Mouse (Mus musculus) kidney, postnatal 0 days (tissue): Measurements from ENCODE around the gene Zfhx2. TPM values are rescaled to one million over a fixed set of nuclear protein-coding genes. Genes with fewer than 3 reads are reported as not detected.

Experiments used
- ATAC-seq: fragments of 200-750 bp; cut with Nextera tagmentation; replicated peaks from 2 replicates; pipeline ENCODE4 v1.8.0; 2017; ENCODE audit warnings: low read depth, moderate number of reproducible peaks, moderate TSS enrichment, moderate library complexity; ENCODE audit not compliant: low FRiP score
- DNase-seq: peaks from one replicate; pipeline ENCODE4 v3.0.0-alpha.2; 2016; ENCODE audit warnings: low spot score
- H3K27ac ChIP-seq: fragments of 300-500 bp; sonication (generic); 2 replicates; pipeline ENCODE4 v1.5.1; 2014; ENCODE audit warnings: mild to moderate bottlenecking
- H3K27me3 ChIP-seq: fragments of 300-500 bp; sonication (generic); 2 replicates; pipeline ENCODE4 v1.6.1; 2014; ENCODE audit warnings: low read length, mixed read lengths; ENCODE audit not compliant: insufficient read depth
- H3K36me3 ChIP-seq: fragments of 300-500 bp; sonication (generic); 2 replicates; pipeline ENCODE4 v1.6.1; 2014; ENCODE audit warnings: low read length, mixed read lengths; ENCODE audit not compliant: insufficient read depth
- H3K4me1 ChIP-seq: fragments of 300-500 bp; sonication (generic); replicated peaks from 2 replicates; pipeline ENCODE4 v1.6.1; 2014; ENCODE audit warnings: antibody characterized with exemption, low read length, mixed read lengths; ENCODE audit not compliant: insufficient read depth
- H3K4me2 ChIP-seq: fragments of 300-500 bp; sonication (generic); 2 replicates; pipeline ENCODE4 v1.6.1; 2014; ENCODE audit warnings: mild to moderate bottlenecking, low read length, moderate library complexity, mixed read lengths
- H3K4me3 ChIP-seq: fragments of 300-500 bp; sonication (generic); replicated peaks from 2 replicates; pipeline ENCODE4 v1.5.1; 2014; ENCODE audit warnings: low read depth, low read length
- H3K9ac ChIP-seq: fragments of 300-500 bp; sonication (generic); 2 replicates; pipeline ENCODE4 v1.6.1; 2014; ENCODE audit warnings: low read depth, low read length
- H3K9me3 ChIP-seq: fragments of 300-500 bp; sonication (generic); replicated peaks from 2 replicates; pipeline ENCODE4 v1.6.1; 2016; ENCODE audit warnings: low read length, inconsistent platforms, mixed read lengths
- CTCF ChIP-seq: IDR thresholded peaks from 2 replicates; pipeline ENCODE4 v1.5.1; 2016; ENCODE audit warnings: antibody characterized with exemption, low read depth, mild to moderate bottlenecking, moderate library complexity
- WGBS: fragments of 180-500 bp; shearing (Covaris S2); extraction: QIAGEN DNeasy Blood & Tissue Kit; methylation state at CpG from one replicate; pipeline ENCODE4 v1.1.7; 2014; 5-methylcytosine and 5-hydroxymethylcytosine counted together
- polyA plus RNA-seq: library from polyadenylated mRNA; unstranded; fragments of >200 nt; fragmentation: Nextera tagmentation; extraction: Ambion mirVana; gene quantifications from 2 replicates; pipeline ENCODE4 v1.2.1, GENCODE M21; 2015

Gene Zfhx2
- polyA plus RNA-seq, 1 experiment from 2014 or later = 2.0 TPM

DNA sequence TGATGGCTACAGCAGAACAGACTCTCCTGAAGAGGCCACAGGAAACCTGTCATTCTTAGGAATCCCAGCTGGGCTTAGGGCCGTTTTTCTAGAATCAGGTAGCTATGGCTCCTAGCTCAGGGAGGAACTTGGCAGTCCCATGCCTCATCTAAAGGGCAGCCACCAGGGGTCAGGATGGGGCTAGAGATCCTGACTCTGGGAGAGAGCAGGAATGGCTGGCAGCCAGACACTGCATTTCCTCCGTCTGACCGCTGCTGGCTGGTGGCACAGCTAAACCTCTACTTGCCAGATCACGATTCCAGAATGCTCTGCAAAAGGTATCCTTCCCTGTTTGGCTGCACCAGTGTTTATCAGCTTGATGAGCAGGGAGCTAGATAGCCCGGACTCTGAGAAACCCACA lies 29.8 kb upstream of the Zfhx2 start:
- TF ChIP-seq CTCF = peak; percentile 91
- peak; percentile 92 for ATAC-seq
- Histone ChIP-seq H3K4me3 (no peak overlapping the region), H3K27me3 (no peaks in the 10 kb centered on the region), H3K4me1 (peaks cover 4% of the 10 kb centered on the region; the same call in 1 of the 2 replicates), H3K4me2 (peak overlapping the region; percentile 35), H3K9ac (0 out of 2 replicates have a peak overlapping the region, but pooled peaks have one; percentile 15), H3K27ac (no peak overlapping the region), H3K9me3 (no peaks in the 10 kb centered on the region), H3K36me3 (no peaks in the 10 kb centered on the region)
- DNase-seq = peak; percentile 93
- 7% methylated on average over 5 of the region's 5 CpGs for WGBS

DNA sequence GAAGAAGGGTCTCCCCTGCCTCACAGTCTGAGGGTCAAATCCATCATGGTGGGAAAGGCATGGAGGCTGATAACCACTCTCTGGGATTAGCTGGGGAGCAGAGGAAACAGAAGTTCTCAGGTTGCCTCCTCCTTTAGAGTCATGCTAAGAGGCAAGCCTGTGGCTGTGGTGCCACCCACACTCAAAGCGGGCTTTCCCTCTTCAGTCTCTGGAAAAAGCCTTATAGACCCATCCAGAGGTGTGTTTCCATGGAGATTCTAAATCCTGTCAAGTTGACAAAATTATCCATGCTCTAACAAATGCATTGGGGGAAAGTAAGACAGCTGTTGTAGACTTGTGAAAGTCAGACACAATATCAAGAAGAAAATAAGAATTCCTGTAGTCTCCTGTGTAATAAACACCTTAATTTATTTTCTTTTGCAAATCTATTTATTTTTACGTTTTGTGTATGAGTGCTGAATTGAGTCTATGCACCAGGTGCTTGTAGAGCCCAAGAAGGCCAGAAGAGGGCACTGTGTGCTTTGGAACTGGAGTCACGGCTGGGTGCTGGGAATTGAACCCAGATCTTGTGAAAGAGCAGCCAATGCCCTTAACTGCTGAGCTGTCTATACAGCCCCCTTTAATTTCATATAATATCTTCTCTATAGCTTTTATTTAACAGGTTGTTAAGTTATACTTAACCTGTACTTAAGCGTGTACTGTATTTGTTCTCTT lies 27.5 kb upstream of the Zfhx2 start:
- ATAC-seq (no peak), DNase-seq (no peak)
- H3K9ac ChIP-seq = no peak overlapping the region
- no peaks in the 10 kb centered on the region for H3K36me3 ChIP-seq
- peaks cover 8% of the 10 kb centered on the region for H3K27me3 ChIP-seq
- H3K9me3 ChIP-seq = no peaks in the 10 kb centered on the region
- TF ChIP-seq CTCF = peak; percentile 42; the same call in 1 of the 2 replicates
- H3K27ac ChIP-seq = no peak overlapping the region
- H3K4me3 ChIP-seq = no peak overlapping the region
- H3K4me1 ChIP-seq = peaks cover 17% of the 10 kb centered on the region; the same call in 1 of the 2 replicates
- 82% methylated on average over 4 of the region's 4 CpGs for WGBS
- H3K4me2 ChIP-seq = no peak overlapping the region

DNA sequence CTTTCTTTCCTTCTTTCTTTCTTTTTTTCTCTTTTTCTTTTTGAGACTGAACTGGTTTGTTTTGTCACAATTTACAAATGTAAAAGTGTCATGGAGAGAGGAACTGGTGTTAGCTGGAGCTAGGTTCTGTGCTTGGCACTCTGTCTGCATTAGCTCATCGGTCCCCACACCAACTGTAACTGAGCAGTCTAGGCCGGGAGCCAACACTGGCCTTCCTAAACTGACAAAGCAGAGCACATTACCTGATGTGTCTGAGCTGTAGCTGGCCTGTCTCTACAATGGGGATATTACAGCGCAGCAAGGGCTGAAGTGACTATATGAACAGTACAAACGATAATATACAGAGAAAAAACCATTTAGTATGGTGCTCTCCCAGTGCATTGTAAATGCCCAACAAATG lies 26.7 kb upstream of the Zfhx2 start:
- H3K4me3 ChIP-seq = no peak overlapping the region
- DNase-seq (no peak), ATAC-seq (no peak)
- no peaks in the 10 kb centered on the region for H3K9me3 ChIP-seq
- H3K4me1 ChIP-seq = peaks cover 17% of the 10 kb centered on the region; the same call in 1 of the 2 replicates
- no peaks in the 10 kb centered on the region for H3K36me3 ChIP-seq
- WGBS = 80% methylated on average over 4 of the region's 4 CpGs
- H3K4me2 ChIP-seq = no peak overlapping the region
- peaks cover 13% of the 10 kb centered on the region for H3K27me3 ChIP-seq
- no peak overlapping the region for H3K9ac ChIP-seq
- no peak for TF ChIP-seq CTCF
- no peak overlapping the region for H3K27ac ChIP-seq

DNA sequence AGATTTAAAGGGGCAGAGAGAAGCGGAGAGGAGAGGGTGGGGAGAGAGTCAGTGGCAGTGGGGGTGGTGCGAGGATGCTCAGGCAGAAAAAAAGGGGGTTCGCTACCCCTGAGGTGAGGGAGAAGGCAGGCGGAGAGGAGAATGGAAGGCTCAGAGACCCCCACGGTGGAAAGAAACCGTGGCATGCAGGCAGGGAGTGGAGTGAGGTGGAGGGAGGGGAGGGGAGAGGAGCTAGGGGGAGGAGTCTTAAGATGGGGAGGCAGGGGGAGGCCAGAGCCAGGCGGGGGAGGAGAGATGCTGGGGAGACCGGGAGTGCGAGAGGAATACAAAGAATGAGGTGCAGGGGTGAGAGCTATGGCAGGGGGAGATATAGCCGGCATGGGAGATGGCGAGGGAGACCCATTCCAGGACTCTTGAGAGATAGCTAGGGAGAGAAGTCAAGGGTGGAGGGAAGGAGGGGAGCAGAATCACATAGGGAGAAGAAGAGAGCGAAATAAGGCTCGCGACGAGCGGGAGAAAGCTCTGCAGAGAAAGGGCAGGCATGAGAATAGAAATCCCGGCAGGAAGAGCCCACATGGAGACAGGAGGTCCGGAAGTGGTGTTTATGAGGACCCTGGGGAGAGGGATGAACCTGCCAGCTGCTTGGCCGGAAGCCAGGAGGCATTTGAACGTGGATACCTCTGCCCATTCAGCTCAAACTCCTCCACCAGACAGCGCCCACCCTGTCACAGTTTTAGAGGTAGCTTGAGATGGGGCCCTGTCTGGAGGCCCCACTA lies 24.5 kb upstream of the Zfhx2 start, which contains the start of gene Jph4:
TSS of gene Jph4 (minus strand) at position 511 of the 776 bp plus-strand sequence.
- no peaks in the 10 kb centered on the region for H3K36me3 ChIP-seq
- peak within 1 kb of the TSS; percentile 99 for H3K4me2 ChIP-seq
- 6% methylated on average over 21 of the region's 21 CpGs for WGBS
- peak within 1 kb of the TSS; percentile 54 for H3K4me3 ChIP-seq
- H3K4me1 ChIP-seq = peaks cover 13% of the 10 kb centered on the region; the same call in 1 of the 2 replicates
- H3K9ac ChIP-seq = 0 out of 2 replicates have a peak within 1 kb of the TSS, but pooled peaks have one; percentile 50
- TF ChIP-seq CTCF = no peak
- H3K9me3 ChIP-seq = no peaks in the 10 kb centered on the region
- no peak for DNase-seq
- peaks cover 20% of the 10 kb centered on the region for H3K27me3 ChIP-seq
- ATAC-seq = no peak
- H3K27ac ChIP-seq = no peak within 1 kb of the TSS

DNA sequence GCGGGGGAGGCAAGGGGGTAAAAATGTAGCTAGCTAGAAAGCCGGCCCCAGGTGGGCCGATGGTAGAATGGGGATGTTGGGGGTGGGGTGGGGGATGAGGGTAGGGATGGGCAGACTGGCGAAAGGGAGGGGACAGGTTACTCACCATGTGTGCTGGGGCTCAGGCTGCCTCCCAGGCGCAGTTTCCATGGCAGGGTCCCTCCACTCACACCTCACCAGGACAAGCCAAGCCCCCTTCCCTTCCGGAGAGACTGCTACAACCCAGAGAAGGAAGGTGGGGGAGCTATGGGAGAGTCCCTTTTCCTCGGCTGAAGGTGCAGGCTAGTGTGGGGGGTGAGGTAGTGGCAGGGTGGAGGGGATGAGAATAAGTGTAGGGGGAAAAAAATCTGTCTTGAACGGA lies 23.7 kb upstream of the Zfhx2 start:
- no peaks in the 10 kb centered on the region for H3K36me3 ChIP-seq
- no peak for ATAC-seq

More for the DNA sequence above, 23.7 kb upstream of the Zfhx2 start:
- H3K27me3 ChIP-seq = peaks cover 20% of the 10 kb centered on the region
- no peak for DNase-seq
- no peaks in the 10 kb centered on the region for H3K9me3 ChIP-seq
- H3K9ac ChIP-seq = peak overlapping the region; percentile 50; the same call in 1 of the 2 replicates
- no peak overlapping the region for H3K27ac ChIP-seq
- no peak for TF ChIP-seq CTCF
- H3K4me2 ChIP-seq = peak overlapping the region; percentile 99
- 4% methylated on average over 8 of the region's 8 CpGs for WGBS
- peak overlapping the region; percentile 54 for H3K4me3 ChIP-seq
- peaks cover 13% of the 10 kb centered on the region; the same call in 1 of the 2 replicates for H3K4me1 ChIP-seq
